Mouse (Mus musculus) spleen, adult 12 weeks (tissue): Measurements from ENCODE around the gene Tor1b.

Experiments used
- DNase-seq: peaks from one replicate; pipeline ENCODE4 v3.0.0; 2022; ENCODE audit warnings: low spot score

Tor1b gene

DNA sequence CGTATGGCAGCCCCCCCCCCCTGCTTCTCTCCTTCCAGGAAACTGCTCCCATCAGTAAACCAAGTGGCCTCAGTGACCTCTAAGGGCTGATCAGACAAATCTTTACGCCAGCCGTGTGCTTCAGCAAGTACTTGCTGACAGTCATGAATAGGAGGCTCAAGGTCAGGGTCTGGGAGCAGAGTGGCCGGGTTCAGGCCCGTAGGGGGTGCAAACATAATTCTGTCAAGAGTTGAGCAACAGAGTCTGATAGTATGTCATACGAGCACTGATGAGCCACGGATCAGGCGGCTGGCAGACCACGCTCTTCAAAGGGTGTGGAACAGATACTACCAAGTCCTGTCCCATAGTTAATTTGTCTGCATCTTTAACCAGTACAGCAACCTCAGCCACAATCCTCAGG lies 37.5 kb downstream of the Tor1b start:
- no peak for DNase-seq

DNA sequence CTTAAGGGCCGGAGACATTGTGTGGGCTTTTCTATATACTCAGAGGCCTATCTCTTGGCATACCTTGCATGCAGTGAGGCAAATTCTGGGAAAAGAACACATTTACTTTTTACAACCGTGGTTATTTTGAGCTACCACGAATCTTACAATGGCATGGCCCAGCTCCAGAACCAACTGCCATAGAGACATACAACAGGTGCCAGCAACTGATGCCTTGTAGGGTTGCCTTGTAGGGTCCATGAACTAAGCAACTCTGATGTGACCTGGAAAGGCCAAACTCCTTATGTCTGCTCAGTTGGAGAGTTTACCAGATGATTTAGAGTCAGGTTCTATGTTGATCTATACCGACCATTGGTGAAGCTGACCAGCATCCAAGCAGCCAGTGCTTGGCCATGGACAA lies 42.1 kb downstream of the Tor1b start:
- no peak for DNase-seq

DNA sequence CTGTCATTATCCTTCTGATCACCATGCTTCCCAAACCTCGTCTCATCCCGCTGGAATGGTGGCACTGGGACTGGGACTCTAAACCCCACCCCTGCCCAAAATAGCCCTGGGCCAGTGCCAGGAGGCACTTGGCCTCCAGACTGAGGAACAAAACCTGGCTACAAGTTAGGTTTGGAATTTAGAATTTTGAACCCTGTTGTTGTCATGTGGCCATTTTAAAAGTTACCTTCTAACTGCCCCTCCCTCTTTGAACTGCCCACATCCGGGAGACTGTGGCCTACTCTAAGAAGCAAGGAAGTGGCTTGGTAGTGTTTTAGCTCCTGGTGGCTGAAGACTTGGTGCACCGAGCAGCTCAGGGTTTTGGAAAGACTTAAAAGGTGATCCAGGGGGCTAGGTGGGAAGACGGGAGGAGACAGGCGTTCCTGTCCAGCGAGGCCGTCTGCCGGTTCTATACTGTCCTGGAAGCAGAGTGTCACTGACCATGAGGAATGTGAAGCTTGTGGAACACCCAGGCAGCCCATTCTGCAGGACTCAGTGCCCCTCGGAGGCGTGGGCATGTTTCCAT lies 42.8 kb downstream of the Tor1b start:
- DNase-seq: no peak

DNA sequence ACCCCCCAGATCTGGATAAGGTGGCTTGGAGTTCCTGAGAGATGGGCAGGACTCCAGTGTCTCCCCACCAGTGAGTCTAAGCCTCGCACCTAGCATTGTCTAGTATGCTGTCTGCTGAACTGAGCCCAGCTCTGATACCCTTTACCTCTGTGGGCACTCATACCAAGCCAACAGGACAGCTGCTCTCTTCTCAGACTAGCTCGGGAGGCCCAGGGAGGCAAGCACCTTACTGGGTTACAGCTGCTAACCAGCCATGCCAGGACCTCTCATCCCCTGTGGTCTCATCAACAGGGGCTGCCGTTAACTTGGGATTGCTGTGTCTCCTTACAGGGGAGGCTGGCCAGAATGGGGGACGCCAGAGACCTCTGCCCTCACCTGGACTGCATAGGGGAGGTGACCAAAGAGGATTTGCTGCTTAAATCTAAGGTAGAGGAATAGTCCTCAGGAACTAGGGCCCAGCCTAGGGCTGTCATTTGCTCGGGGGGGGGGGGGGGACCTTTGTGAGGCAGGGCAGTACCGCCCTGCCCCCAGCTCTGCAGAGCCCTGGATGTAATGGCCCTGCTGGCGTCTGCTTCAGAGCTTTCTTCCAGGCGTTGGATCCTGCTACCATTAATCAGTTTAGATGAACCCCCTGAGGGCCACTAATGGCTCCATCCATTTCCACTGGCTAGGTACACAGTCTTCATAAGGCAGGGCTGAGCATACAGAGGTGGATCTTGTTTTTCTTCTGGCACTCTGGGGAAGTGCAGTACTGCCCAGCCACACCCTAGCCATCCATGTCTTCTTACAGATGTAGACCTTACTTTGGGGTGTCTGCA lies 45.9 kb downstream of the Tor1b start:
- DNase-seq: no peak

DNA sequence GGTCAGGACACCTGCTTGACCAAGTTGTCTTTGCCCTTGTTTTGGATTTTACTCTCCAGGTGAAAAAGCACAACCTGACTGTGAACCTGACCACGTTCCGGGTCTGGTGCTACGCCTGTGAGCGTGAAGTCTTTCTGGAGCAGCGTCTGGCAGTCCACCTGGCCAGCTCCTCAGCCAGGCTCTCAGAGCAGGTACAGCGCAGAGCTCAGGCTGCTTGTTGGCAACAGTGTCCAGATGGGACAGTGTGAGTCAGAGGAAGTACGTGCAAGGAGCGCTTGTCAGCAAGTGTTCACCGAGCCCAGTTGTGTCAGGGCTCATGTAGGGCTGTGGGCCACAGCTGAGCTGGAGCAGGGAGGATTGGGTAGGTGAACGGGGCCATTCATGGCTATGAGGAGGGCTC lies 50.1 kb downstream of the Tor1b start:
- no peak for DNase-seq

DNA sequence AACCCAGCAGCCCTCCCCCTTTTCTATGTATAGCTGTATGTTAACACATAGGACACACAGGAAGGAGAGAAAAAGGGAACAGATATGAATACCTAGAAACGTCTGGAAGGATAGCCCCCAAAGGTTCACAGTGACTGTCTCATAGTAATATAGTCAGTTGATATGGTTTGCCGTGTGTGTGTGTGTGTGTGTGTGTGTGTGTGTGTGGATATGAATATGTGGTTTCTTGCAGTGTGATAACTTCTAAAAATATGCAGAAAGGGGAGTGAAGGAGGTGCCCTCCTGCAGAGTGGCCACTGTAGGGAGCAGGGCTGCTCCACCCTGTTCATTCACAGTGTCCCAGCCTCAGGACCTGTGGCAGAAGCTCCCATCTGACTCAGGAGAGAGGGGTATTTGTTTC lies 52.7 kb downstream of the Tor1b start:
- no peak for DNase-seq

DNA sequence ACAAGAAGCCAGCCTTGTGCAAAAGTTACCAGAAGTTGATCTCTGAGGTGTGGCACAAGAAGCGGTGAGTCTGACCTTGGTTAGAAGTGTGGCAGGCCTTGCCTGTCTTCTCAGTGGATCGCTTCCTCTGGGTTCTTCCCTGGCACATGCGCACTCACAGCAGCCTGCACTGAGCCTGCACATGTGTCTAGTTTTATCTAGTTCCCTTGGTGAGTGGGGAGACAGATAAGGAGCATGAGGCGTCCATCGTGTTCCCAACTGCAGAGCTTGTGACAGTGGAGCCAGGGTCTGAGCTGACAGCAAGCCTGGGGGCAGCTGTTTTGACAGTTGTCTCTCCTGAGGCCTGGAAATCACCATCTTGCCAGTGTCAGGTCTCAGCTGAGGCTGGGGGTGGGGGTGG lies 53.7 kb downstream of the Tor1b start:
- DNase-seq: peak; percentile 41

DNA sequence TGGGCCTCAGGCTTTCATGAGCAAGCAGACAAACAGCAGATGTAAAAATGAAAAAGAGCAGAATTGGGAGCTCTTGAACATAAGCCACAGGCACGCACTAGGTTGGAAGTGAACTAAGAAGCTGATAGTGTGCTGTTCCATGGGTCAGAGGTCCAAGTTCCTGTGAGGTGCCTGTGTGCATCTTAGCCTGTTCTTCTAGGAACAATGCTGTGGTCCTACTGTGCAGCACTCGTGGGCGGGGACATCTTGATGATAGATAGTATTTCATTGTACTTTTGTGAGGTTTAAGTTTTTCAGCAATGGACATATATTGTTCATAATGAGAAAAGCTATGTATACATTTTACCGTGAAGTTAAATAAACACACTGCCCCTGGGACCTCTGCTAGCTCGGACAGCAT lies 54.4 kb downstream of the Tor1b start:
- no peak for DNase-seq
